Mouse (Mus musculus) hindbrain, embryonic 14.5 days (tissue): ENCODE measurements around the gene Slco2a1. TPM values are rescaled to one million over a fixed set of nuclear protein-coding genes. Genes with fewer than 3 reads are reported as not detected.
A peak's percentile ranks its signal among the peaks of the same experiment; 100 is the strongest.

Experiments used
- ATAC-seq: fragments of 200-750 bp; cut with Nextera tagmentation; 2 replicates; pipeline ENCODE4 v1.8.0; 2017; ENCODE audit warnings: moderate number of reproducible peaks, mild to moderate bottlenecking, moderate TSS enrichment, moderate library complexity; ENCODE audit not compliant: low FRiP score
- DNase-seq: peaks from one replicate; pipeline ENCODE4 v3.0.0-alpha.2; 2015; ENCODE audit warnings: low spot score
- H3K27ac ChIP-seq: fragments of 300-500 bp; sonication (generic); 2 replicates; pipeline ENCODE4 v1.5.1; 2014; ENCODE audit warnings: mild to moderate bottlenecking, moderate library complexity
- H3K27me3 ChIP-seq: fragments of 300-500 bp; sonication (generic); 2 replicates; pipeline ENCODE4 v1.6.1; 2014; ENCODE audit warnings: mild to moderate bottlenecking, low read length, mixed read lengths; ENCODE audit not compliant: control insufficient read depth, insufficient read depth
- H3K36me3 ChIP-seq: fragments of 300-500 bp; sonication (generic); replicated peaks from 2 replicates; pipeline ENCODE4 v1.6.1; 2014; ENCODE audit not compliant: control insufficient read depth, insufficient read depth
- H3K4me1 ChIP-seq: fragments of 300-500 bp; sonication (generic); replicated peaks from 2 replicates; pipeline ENCODE4 v1.6.1; 2014; ENCODE audit warnings: antibody characterized with exemption, low read length, mixed read lengths; ENCODE audit not compliant: control insufficient read depth, insufficient read depth
- H3K4me2 ChIP-seq: fragments of 300-500 bp; sonication (generic); replicated peaks from 2 replicates; pipeline ENCODE4 v1.6.1; 2014; ENCODE audit warnings: mild to moderate bottlenecking, moderate library complexity
- H3K4me3 ChIP-seq: fragments of 300-500 bp; sonication (generic); replicated peaks from 2 replicates; pipeline ENCODE4 v1.5.1; 2014; ENCODE audit warnings: mild to moderate bottlenecking, low read length
- H3K9ac ChIP-seq: fragments of 300-500 bp; sonication (generic); 2 replicates; pipeline ENCODE4 v1.6.1; 2014
- H3K9me3 ChIP-seq: fragments of 300-500 bp; sonication (generic); 2 replicates; pipeline ENCODE4 v1.6.1; 2016; ENCODE audit warnings: low read length; ENCODE audit not compliant: control insufficient read depth
- WGBS: fragments of 180-500 bp; shearing (Covaris S2); extraction: QIAGEN DNeasy Blood & Tissue Kit; methylation state at CpG from one replicate; pipeline ENCODE4 v1.1.7; 2014; 5-methylcytosine and 5-hydroxymethylcytosine counted together
- polyA plus RNA-seq: library from polyadenylated mRNA; unstranded; fragments of >200 nt; fragmentation: Nextera tagmentation; extraction: Ambion mirVana; gene quantifications from 2 replicates; pipeline ENCODE4 v1.2.1, GENCODE M21; 2014

Gene Slco2a1
- polyA plus RNA-seq, 1 experiment from 2014 or later: 2.4 TPM

GRCm38 (mm10) chr9:103108943-103109670 lies 120.6 kb downstream of the Slco2a1 start:
- Histone ChIP-seq H3K4me2 (peak overlapping the region; percentile 76), H3K9me3 (no peaks in the 10 kb centered on the region), H3K9ac (peak overlapping the region; percentile 56), H3K4me1 (peaks cover 24% of the 10 kb centered on the region), H3K27ac (peak overlapping the region; percentile 64), H3K27me3 (no peaks in the 10 kb centered on the region), H3K4me3 (peak overlapping the region; percentile 39), H3K36me3 (no peaks in the 10 kb centered on the region)
- ATAC-seq: no peak
- WGBS: 36% methylated on average over 18 of the region's 18 CpGs
- no peak for DNase-seq

- no peak overlapping the region for H3K4me3 ChIP-seq
- peaks cover 32% of the 10 kb centered on the region for H3K4me1 ChIP-seq
- no peaks in the 10 kb centered on the region for H3K9me3 ChIP-seq
- no peak overlapping the region for H3K27ac ChIP-seq
- H3K27me3 ChIP-seq: no peaks in the 10 kb centered on the region
- DNase-seq: no peak
- WGBS: 68% methylated on average over 2 of the region's 2 CpGs
- no peaks in the 10 kb centered on the region for H3K36me3 ChIP-seq
- no peak overlapping the region for H3K4me2 ChIP-seq
- no peak for ATAC-seq
- no peak overlapping the region for H3K9ac ChIP-seq
Observed at GRCm38 (mm10) chr9:103109911-103110310, 121.4 kb downstream of the Slco2a1 start.

GRCm38 (mm10) chr9:103110727-103111501 lies 122.4 kb downstream of the Slco2a1 start:
- H3K27me3 ChIP-seq: no peaks in the 10 kb centered on the region
- H3K4me1 ChIP-seq: peaks cover 36% of the 10 kb centered on the region
- peak overlapping the region; percentile 95 for H3K4me3 ChIP-seq
- H3K36me3 ChIP-seq: no peaks in the 10 kb centered on the region
- H3K9ac ChIP-seq: peak overlapping the region; percentile 97
- no peak; the same call in 1 of the 2 replicates for ATAC-seq
- no peaks in the 10 kb centered on the region for H3K9me3 ChIP-seq
- no peak for DNase-seq
- 12% methylated on average over 18 of the region's 18 CpGs for WGBS
- H3K4me2 ChIP-seq: peak overlapping the region; percentile 57
- peak overlapping the region; percentile 95 for H3K27ac ChIP-seq

- Histone ChIP-seq H3K4me1 (peaks cover 42% of the 10 kb centered on the region), H3K27me3 (no peaks in the 10 kb centered on the region), H3K9ac (peak within 1 kb of the TSS; percentile 97), H3K4me3 (peak within 1 kb of the TSS; percentile 95), H3K27ac (peak within 1 kb of the TSS; percentile 95), H3K36me3 (no peaks in the 10 kb centered on the region), H3K4me2 (peak within 1 kb of the TSS; percentile 57), H3K9me3 (no peaks in the 10 kb centered on the region)
- DNase-seq (peak; percentile 81), ATAC-seq (peak; percentile 76)
- under 1% methylated on average over 68 of the region's 81 CpGs for WGBS
Observed at GRCm38 (mm10) chr9:103111621-103112470, 123.3 kb downstream of the Slco2a1 start, which contains the start of gene Rab6b. TSS of gene Rab6b (plus strand) at chr9:103111787.

GRCm38 (mm10) chr9:103112471-103113271 lies 124.2 kb downstream of the Slco2a1 start:
- Histone ChIP-seq H3K4me2 (peak overlapping the region; percentile 57), H3K4me1 (peaks cover 50% of the 10 kb centered on the region), H3K9ac (peak overlapping the region; percentile 97), H3K27me3 (no peaks in the 10 kb centered on the region), H3K36me3 (peaks cover 5% of the 10 kb centered on the region; the same call in 1 of the 2 replicates), H3K4me3 (peak overlapping the region; percentile 95), H3K27ac (peak overlapping the region; percentile 95), H3K9me3 (no peaks in the 10 kb centered on the region)
- WGBS: under 1% methylated on average over 34 of the region's 35 CpGs
- DNase-seq (no peak), ATAC-seq (peak; percentile 28)

- WGBS: 29% methylated on average over 9 of the region's 11 CpGs
- ATAC-seq (no peak), DNase-seq (no peak)
- peaks cover 7% of the 10 kb centered on the region; the same call in 1 of the 2 replicates for H3K36me3 ChIP-seq
- H3K9ac ChIP-seq: peak overlapping the region; percentile 97
- no peaks in the 10 kb centered on the region for H3K9me3 ChIP-seq
- H3K27me3 ChIP-seq: no peaks in the 10 kb centered on the region
- peak overlapping the region; percentile 95 for H3K27ac ChIP-seq
- H3K4me3 ChIP-seq: peak overlapping the region; percentile 95
- H3K4me1 ChIP-seq: peaks cover 57% of the 10 kb centered on the region
- H3K4me2 ChIP-seq: peak overlapping the region; percentile 57
Observed at GRCm38 (mm10) chr9:103113351-103113750, 124.8 kb downstream of the Slco2a1 start.

GRCm38 (mm10) chr9:103114326-103114725 lies 125.8 kb downstream of the Slco2a1 start:
- peaks cover 7% of the 10 kb centered on the region; the same call in 1 of the 2 replicates for H3K36me3 ChIP-seq
- H3K9ac ChIP-seq: peak overlapping the region; percentile 31; the same call in 1 of the 2 replicates
- DNase-seq (no peak), ATAC-seq (no peak)
- no peaks in the 10 kb centered on the region for H3K9me3 ChIP-seq
- no peak overlapping the region for H3K4me3 ChIP-seq
- H3K27ac ChIP-seq: no peak overlapping the region
- no peaks in the 10 kb centered on the region for H3K27me3 ChIP-seq
- peaks cover 62% of the 10 kb centered on the region for H3K4me1 ChIP-seq
- peak overlapping the region; percentile 57 for H3K4me2 ChIP-seq
- WGBS: 71% methylated on average over 8 of the region's 8 CpGs

GRCm38 (mm10) chr9:103114901-103115300 lies 126.4 kb downstream of the Slco2a1 start:
- H3K4me1 ChIP-seq: peaks cover 65% of the 10 kb centered on the region
- H3K27ac ChIP-seq: no peak overlapping the region
- peak overlapping the region; percentile 57 for H3K4me2 ChIP-seq
- no peak overlapping the region for H3K9ac ChIP-seq
- H3K27me3 ChIP-seq: no peaks in the 10 kb centered on the region
- H3K36me3 ChIP-seq: peaks cover 7% of the 10 kb centered on the region; the same call in 1 of the 2 replicates
- WGBS: 92% methylated on average over 13 of the region's 13 CpGs
- no peak for ATAC-seq
- no peak for DNase-seq
- no peaks in the 10 kb centered on the region for H3K9me3 ChIP-seq
- no peak overlapping the region for H3K4me3 ChIP-seq
